Mouse (Mus musculus): Measurements from ENCODE around the gene Mnx1. TPM values are rescaled to one million over a fixed set of nuclear protein-coding genes. Genes with fewer than 3 reads are reported as not detected.

Mnx1 gene
- polyA plus RNA-seq (2017; shearing (Covaris generic)) = not detected

GRCm38 (mm10) chr5:29478208-29479197 lies at the start of gene Mnx1:
Gene Mnx1 (minus strand): TSS chr5:29478470.

GRCm38 (mm10) chr5:29434228-29434871 lies 43.9 kb downstream of the Mnx1 start, which contains the start of gene Nom1:
Gene Nom1 (plus strand): TSS chr5:29434664.

Other genes starting within 250 kb of the Mnx1 start
- 4.0 TPM for gene Lmbr1, start 100.1 kb downstream of the Mnx1 start, polyA plus RNA-seq (2017; shearing (Covaris generic))
- gene Nom1, start 43.8 kb downstream of the Mnx1 start, polyA plus RNA-seq (2017; shearing (Covaris generic)) = 30.7 TPM
- gene Ube3c, start 90.8 kb upstream of the Mnx1 start, polyA plus RNA-seq (2017; shearing (Covaris generic)) = 44.9 TPM

Data from effector memory CD4-positive, alpha-beta T cell, adult 5 months (primary cell).